Mouse (Mus musculus): ENCODE data around the gene Rai14. TPM values are rescaled to one million over a fixed set of nuclear protein-coding genes. Genes with fewer than 3 reads are reported as not detected.

The Rai14 gene
- polyA plus RNA-seq, 1 experiment from 2014 or later: 12.5 TPM

- no peak overlapping the region for H3K27ac ChIP-seq
- whole genome bisulfite sequencing (ENCODE audit: missing documents): 4% methylated on average over 35 of the region's 35 CpGs
- H3K36me3 ChIP-seq (ENCODE audit: inconsistent target): no peaks in the 10 kb centered on the region
These were observed 653 bp downstream of the Rai14 start for GRCm38 (mm10) chr15:10713626-10714316.

DNA sequence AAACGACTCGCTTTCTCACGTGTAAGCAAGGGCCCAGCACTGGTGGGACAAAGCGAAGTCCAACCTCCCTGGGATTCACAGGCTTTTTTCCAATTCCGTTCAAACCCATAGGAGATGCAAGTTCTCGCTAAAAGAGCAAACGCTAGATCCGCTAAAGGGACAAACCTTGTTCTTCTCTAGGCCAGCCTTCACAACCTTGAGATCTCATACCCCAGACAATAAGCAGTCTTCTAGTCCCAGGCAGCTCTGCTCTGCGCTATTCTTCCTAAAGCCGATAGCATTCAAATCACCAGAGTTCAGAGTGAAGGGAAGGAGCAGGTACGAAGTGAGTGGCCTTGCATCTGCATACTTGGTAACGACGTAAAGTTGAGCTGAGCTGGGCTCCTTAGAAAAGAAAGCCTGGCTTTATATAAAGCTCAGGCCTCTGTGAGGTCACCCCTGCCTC is 1.2 kb downstream of the Rai14 start:
- 85% methylated on average over 13 of the region's 13 CpGs for WGBS (ENCODE audit: missing documents)
- H3K4me3 ChIP-seq (ENCODE audit: inconsistent target): peak overlapping the region; percentile 65
- H3K79me2 ChIP-seq (ENCODE audit: inconsistent target): peaks cover 55% of the 10 kb centered on the region; the same call in 1 of the 2 replicates
- no peak overlapping the region for H3K27ac ChIP-seq
- H3K36me3 ChIP-seq (ENCODE audit: inconsistent target): no peaks in the 10 kb centered on the region

More at GRCm38 (mm10) chr15:10713626-10714316, 653 bp downstream of the Rai14 start:
- peaks cover 49% of the 10 kb centered on the region; the same call in 1 of the 2 replicates for H3K79me2 ChIP-seq (ENCODE audit: inconsistent target)
- H3K4me3 ChIP-seq (ENCODE audit: inconsistent target): peak overlapping the region; percentile 65

- Histone ChIP-seq H3K36me3 (ENCODE audit: inconsistent target) (no peaks in the 10 kb centered on the region), H3K79me2 (ENCODE audit: inconsistent target) (peaks cover 64% of the 10 kb centered on the region; the same call in 1 of the 2 replicates), H3K27ac (no peak overlapping the region), H3K4me3 (ENCODE audit: inconsistent target) (no peak overlapping the region)
- WGBS (ENCODE audit: missing documents): 86% methylated on average over 3 of the region's 3 CpGs
These were observed 2.1 kb downstream of the Rai14 start for GRCm38 (mm10) chr15:10712288-10712687.

DNA sequence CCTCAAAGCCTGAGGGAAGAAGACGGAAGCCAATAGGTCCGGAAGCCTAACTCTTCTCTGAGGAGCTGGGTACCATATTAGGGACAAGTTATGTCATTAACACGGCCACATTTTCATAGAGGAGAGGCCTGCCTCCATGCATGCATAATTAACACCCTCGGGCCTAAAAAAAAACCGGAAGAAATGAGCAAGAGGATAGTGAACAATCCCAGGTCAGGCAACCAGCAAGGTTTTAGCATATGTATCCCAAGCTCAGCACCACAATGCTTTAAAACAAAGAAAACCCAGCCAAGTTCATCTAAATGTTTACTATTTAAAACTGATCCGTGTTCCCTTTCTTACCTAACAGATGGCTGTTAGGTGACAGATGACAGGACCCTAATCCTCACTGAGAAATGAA is 3.2 kb downstream of the Rai14 start:
- no peaks in the 10 kb centered on the region for H3K36me3 ChIP-seq (ENCODE audit: inconsistent target)
- 90% methylated on average over 6 of the region's 6 CpGs for WGBS (ENCODE audit: missing documents)
- H3K79me2 ChIP-seq (ENCODE audit: inconsistent target): peaks cover 75% of the 10 kb centered on the region; the same call in 1 of the 2 replicates
- no peak overlapping the region for H3K27ac ChIP-seq
- no peak overlapping the region for H3K4me3 ChIP-seq (ENCODE audit: inconsistent target)

GRCm38 (mm10) chr15:10708591-10709272 is 5.7 kb downstream of the Rai14 start:
- H3K79me2 ChIP-seq (ENCODE audit: inconsistent target): peaks cover 95% of the 10 kb centered on the region; the same call in 1 of the 2 replicates
- 95% methylated on average over 10 of the region's 10 CpGs for WGBS (ENCODE audit: missing documents)
- H3K36me3 ChIP-seq (ENCODE audit: inconsistent target): no peaks in the 10 kb centered on the region
- no peak overlapping the region for H3K4me3 ChIP-seq (ENCODE audit: inconsistent target)
- no peak overlapping the region for H3K27ac ChIP-seq

- H3K4me3 ChIP-seq (ENCODE audit: inconsistent target): no peak overlapping the region
- no peaks in the 10 kb centered on the region for H3K36me3 ChIP-seq (ENCODE audit: inconsistent target)
- peaks cover 86% of the 10 kb centered on the region; the same call in 1 of the 2 replicates for H3K79me2 ChIP-seq (ENCODE audit: inconsistent target)
- WGBS (ENCODE audit: missing documents): 94% methylated on average over 6 of the region's 6 CpGs
- H3K27ac ChIP-seq: no peak overlapping the region
These were observed 7.3 kb downstream of the Rai14 start for GRCm38 (mm10) chr15:10707109-10707508.

GRCm38 (mm10) chr15:10706414-10706813 is 8.0 kb downstream of the Rai14 start:
- H3K36me3 ChIP-seq (ENCODE audit: inconsistent target): no peaks in the 10 kb centered on the region
- WGBS (ENCODE audit: missing documents): 95% methylated on average over 8 of the region's 8 CpGs
- H3K79me2 ChIP-seq (ENCODE audit: inconsistent target): peaks cover 83% of the 10 kb centered on the region; the same call in 1 of the 2 replicates
- no peak overlapping the region for H3K27ac ChIP-seq
- no peak overlapping the region for H3K4me3 ChIP-seq (ENCODE audit: inconsistent target)

DNA sequence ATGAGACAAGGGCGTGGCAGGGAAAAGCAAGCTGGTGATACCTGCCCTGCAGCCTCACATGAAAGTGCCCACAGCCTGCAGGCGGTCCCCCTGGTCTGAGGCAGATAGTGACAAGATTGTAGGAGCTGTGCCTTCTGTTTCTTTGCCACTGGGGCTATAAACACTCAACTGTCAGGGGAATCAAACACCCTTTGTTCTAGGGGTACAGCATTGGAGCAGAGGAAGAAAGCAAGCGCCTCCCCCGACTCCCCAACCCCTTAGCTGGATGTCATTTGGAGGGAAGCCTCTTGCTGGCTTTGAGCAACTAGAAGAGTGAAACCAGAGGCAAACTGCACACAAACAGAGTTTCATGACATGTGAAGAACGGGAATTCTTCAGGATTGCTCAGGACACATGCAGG is 8.7 kb downstream of the Rai14 start:
- no peak overlapping the region for H3K4me3 ChIP-seq (ENCODE audit: inconsistent target)
- no peak overlapping the region for H3K27ac ChIP-seq
- H3K79me2 ChIP-seq (ENCODE audit: inconsistent target): peaks cover 83% of the 10 kb centered on the region; the same call in 1 of the 2 replicates
- no peaks in the 10 kb centered on the region for H3K36me3 ChIP-seq (ENCODE audit: inconsistent target)
- 89% methylated on average over 5 of the region's 5 CpGs for WGBS (ENCODE audit: missing documents)

GRCm38 (mm10) chr15:10704328-10704727 is 10.1 kb downstream of the Rai14 start:
- H3K79me2 ChIP-seq (ENCODE audit: inconsistent target): peaks cover 70% of the 10 kb centered on the region; the same call in 1 of the 2 replicates
- H3K36me3 ChIP-seq (ENCODE audit: inconsistent target): no peaks in the 10 kb centered on the region
- H3K27ac ChIP-seq: no peak overlapping the region
- WGBS (ENCODE audit: missing documents): 91% methylated on average over 8 of the region's 8 CpGs
- no peak overlapping the region for H3K4me3 ChIP-seq (ENCODE audit: inconsistent target)

- Histone ChIP-seq H3K36me3 (ENCODE audit: inconsistent target) (no peaks in the 10 kb centered on the region), H3K4me3 (ENCODE audit: inconsistent target) (no peak overlapping the region), H3K27ac (no peak overlapping the region), H3K79me2 (ENCODE audit: inconsistent target) (peaks cover 62% of the 10 kb centered on the region; the same call in 1 of the 2 replicates)
- 92% methylated on average over 5 of the region's 5 CpGs for WGBS (ENCODE audit: missing documents)
These were observed 12.9 kb downstream of the Rai14 start for GRCm38 (mm10) chr15:10701571-10701970.

- Histone ChIP-seq H3K27ac (no peak overlapping the region), H3K79me2 (ENCODE audit: inconsistent target) (peaks cover 62% of the 10 kb centered on the region; the same call in 1 of the 2 replicates), H3K4me3 (ENCODE audit: inconsistent target) (no peak overlapping the region), H3K36me3 (ENCODE audit: inconsistent target) (no peaks in the 10 kb centered on the region)
- WGBS (ENCODE audit: missing documents): 93% methylated on average over 9 of the region's 9 CpGs
These were observed 13.4 kb downstream of the Rai14 start for GRCm38 (mm10) chr15:10700891-10701466.

DNA sequence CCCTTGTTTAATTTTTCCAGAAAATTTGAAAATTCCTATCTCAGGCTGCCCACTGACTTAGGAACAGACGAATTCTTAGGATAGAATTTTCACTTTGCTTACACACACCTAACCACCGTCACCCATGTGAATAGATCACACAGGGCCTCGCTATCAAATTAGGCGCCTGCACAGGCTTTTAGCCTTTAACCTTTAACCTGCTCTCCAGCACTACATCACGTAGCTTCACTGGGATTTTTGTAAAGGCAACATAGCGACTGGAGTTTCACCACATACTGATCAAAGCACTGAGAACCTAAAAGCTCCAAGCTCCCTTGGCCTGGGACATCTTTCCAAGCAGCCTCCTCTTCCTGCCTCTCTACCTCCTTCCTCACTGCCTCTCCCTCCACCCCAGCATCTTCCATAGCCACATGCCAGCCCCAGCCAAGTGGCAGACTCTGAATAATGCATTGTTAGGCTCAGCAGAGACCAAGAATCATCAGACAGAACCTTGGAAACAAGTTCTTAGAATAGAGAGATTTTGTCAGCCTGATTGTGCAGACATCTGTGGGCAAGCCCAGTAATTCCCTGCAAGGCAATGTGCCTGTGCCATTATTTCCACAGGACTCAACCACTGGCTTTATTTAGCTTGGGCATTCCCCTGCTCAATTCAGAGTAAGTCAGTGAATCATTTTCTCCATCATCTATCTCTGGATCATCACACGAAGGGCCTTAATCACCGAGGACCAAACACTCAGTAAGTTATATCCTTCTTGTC is 17.8 kb downstream of the Rai14 start:
- peaks cover 70% of the 10 kb centered on the region; the same call in 1 of the 2 replicates for H3K79me2 ChIP-seq (ENCODE audit: inconsistent target)
- no peaks in the 10 kb centered on the region for H3K36me3 ChIP-seq (ENCODE audit: inconsistent target)
- H3K4me3 ChIP-seq (ENCODE audit: inconsistent target): no peak overlapping the region
- no peak overlapping the region for H3K27ac ChIP-seq
- 97% methylated on average over 8 of the region's 8 CpGs for WGBS (ENCODE audit: missing documents)

DNA sequence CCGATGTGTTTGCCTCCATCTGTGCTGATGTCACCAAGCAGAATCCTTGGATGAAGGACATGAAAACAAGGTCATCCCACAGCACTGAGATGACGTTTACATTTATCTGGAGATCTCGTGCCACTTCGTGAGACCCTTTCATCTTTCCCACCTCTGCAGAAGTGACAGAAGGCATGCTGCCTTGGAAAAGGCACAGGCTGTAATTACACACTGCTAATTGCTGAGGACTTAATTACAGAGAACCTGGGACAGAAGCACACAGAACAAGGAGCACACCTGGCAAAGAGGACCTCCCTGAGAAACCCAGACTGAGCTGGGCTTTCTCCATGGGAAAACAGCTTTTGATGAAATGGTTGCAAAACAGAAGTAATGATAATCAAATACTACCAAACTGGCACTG is 21.8 kb downstream of the Rai14 start:
- 85% methylated on average over 4 of the region's 4 CpGs for WGBS (ENCODE audit: missing documents)
- peaks cover 59% of the 10 kb centered on the region for H3K79me2 ChIP-seq (ENCODE audit: inconsistent target)

DNA sequence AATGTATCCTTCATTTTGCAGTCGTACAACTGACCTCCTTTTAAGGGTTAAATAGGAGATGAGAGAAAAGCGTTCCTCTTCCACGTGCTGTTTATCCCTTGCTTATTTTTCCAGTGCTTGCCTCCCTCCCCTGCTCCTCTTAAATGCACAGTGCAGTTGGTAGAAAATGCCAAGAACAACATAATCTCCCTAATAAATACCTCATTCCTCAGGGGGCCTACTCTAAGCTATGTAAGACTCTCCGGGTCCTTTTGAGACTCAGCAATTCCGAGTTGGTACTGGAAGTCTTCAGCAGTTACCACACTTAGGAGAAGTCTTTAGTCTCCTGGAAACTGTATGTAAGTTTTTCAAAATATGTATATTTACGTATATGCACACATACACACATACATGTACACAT is 22.9 kb downstream of the Rai14 start:
- no peak overlapping the region for H3K4me3 ChIP-seq (ENCODE audit: inconsistent target)
- no peak overlapping the region for H3K27ac ChIP-seq
- WGBS (ENCODE audit: missing documents): 88% methylated on average over 6 of the region's 6 CpGs
- no peaks in the 10 kb centered on the region for H3K36me3 ChIP-seq (ENCODE audit: inconsistent target)
- peaks cover 49% of the 10 kb centered on the region for H3K79me2 ChIP-seq (ENCODE audit: inconsistent target)

More for the DNA sequence above, 21.8 kb downstream of the Rai14 start:
- Histone ChIP-seq H3K36me3 (ENCODE audit: inconsistent target) (no peaks in the 10 kb centered on the region), H3K4me3 (ENCODE audit: inconsistent target) (no peak overlapping the region), H3K27ac (no peak overlapping the region)
